Mouse (Mus musculus) ovary, postnatal 14 days (tissue): ENCODE measurements around the gene Dkc1.
"Not testable (repeated sequence)": the region's sequence is repeated elsewhere in the genome, so short reads cannot be mapped to it uniquely, and the experiment has no call there.

Experiments used
- DNase-seq: peaks from one replicate; pipeline ENCODE4 v3.0.0; 2022; ENCODE audit warnings: low spot score

Dkc1 gene

DNA sequence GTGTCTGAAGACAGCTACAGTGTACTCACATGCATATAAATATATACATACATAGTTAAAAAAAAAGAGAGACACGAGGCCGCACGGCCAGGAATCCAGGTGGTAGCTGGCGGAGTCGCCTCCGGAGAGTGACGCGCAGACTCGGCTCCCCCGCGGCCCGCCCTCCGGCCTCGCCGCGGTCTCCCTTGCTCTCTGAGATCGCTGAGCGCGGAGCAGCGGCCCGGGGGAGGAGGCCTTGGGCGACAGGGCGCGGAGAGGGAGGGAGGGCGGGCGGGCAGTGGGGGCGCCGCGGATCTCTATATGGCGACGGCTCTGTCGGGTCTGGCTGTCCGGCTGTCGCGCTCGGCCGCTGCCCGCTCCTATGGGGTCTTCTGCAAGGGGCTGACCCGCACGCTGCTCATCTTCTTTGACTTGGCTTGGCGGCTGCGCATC, 47.5 kb downstream of the Dkc1 start:
- DNase-seq: not testable (repeated sequence)

DNA sequence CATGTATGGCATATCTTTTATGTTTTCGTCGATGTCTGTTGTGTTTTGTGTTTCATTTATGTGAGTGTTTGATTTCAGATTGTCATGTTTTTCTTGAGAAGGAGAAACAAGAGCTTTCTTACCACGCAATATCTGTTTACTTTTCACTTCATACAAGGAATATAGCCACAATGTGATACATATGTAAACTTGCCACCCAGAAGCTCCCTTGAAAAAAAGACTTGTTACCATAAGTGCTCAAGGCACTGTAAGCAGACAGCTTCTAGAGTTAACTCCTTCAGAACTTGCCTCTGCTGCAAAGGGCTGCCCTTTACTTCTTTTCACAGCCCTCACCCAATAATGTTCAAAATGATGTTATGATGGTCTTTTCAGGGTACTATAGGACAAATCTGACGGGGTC, 52.8 kb downstream of the Dkc1 start:
- DNase-seq: no peak

DNA sequence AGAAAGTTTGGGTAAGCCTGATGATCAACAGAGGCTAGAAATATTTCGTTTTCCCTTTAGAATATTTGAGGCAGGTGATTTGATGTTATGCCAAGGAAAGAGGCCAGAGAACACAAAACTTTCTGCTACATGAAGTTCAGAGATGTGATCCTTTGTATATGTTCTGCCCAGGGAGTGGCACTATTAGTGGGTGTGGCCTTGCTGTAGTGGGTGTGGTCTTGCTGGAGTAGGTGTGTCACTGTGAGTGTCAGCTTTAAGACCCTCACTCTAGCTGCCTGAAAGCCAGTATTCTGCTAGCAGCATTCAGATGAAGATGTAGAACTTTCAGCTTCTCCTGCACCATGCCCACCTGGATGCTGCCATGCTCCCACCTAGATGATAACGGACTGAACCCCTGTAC, 54.6 kb downstream of the Dkc1 start:
- no peak for DNase-seq

DNA sequence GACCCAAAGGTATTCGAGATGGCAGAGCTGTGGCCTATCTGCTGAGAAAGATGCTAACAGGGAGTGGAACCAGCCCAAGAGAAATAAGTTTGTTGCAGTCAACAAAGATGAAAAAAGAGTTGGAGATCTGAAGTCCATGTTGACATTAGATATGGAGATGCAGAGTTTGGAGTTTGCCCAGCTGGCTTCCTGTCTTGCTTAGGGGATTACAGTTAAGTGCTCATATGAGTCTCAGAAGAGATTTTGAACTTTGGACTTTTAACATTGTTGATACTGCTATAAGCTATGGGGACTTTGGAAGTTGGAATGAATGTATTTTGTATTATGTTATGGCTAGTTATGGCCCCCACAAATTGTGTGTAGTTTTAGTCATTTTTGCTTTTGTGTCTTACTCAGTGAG, 56.6 kb downstream of the Dkc1 start:
- DNase-seq: no peak

DNA sequence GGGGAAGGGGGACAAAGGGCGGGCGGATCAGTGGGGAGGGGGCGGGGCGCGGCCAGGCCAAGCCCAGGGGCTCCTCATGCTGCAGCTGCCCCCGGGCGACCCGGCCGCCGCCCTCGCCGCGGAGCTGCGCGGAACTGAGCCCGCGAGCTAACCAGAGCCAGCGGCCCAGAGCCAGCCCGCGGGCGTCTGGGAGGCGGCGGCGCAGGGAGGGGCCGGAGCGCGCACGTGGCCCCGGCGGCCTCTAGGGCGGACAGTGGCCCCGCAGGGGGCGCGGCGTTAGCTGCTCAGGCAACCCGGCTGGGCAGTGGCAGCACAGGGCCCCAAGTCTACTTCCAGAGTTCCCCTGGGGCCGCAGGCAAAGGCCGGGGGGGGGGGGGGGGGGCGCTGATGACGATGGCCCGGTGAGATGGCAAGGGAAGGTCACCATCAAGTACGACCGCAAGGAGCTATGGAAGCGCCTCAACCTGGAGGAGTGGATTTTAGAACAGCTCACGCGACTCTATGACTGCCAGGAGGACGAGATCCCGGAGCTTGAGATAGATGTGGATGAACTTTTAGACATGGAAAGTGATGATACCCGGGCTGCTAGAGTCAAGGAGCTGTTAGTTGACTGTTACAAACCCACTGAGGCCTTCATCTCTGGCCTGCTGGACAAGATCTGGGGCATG, 60.1 kb downstream of the Dkc1 start:
- no peak for DNase-seq
